Mouse (Mus musculus) heart, embryonic 10.5 days (tissue): Measurements from ENCODE around the gene Tmem177. TPM values are rescaled to one million over a fixed set of nuclear protein-coding genes. Genes with fewer than 3 reads are reported as not detected.
A peak's percentile ranks its signal among the peaks of the same experiment; 100 is the strongest.

Experiments
- DNase-seq: peaks from one replicate; pipeline ENCODE4 v3.0.0-alpha.2; 2017; ENCODE audit warnings: low spot score
- H3K27ac ChIP-seq: fragments of 300-500 bp; sonication (generic); 2 replicates; pipeline ENCODE4 v1.5.1; 2016; ENCODE audit warnings: mild to moderate bottlenecking
- H3K27me3 ChIP-seq: fragments of 300-500 bp; sonication (generic); 2 replicates; pipeline ENCODE4 v1.6.1; 2016; ENCODE audit warnings: mild to moderate bottlenecking; ENCODE audit not compliant: poor library complexity, insufficient read depth, severe bottlenecking
- H3K36me3 ChIP-seq: fragments of 300-500 bp; sonication (generic); 2 replicates; pipeline ENCODE4 v1.6.1; 2016; ENCODE audit warnings: mild to moderate bottlenecking, moderate library complexity
- H3K4me1 ChIP-seq: fragments of 300-500 bp; sonication (generic); 2 replicates; pipeline ENCODE4 v1.6.1; 2016; ENCODE audit warnings: mild to moderate bottlenecking
- H3K4me3 ChIP-seq: fragments of 300-500 bp; sonication (generic); 2 replicates; pipeline ENCODE4 v1.5.1; 2016; ENCODE audit warnings: mild to moderate bottlenecking, moderate library complexity
- H3K9me3 ChIP-seq: fragments of 300-500 bp; sonication (generic); 2 replicates; pipeline ENCODE4 v1.6.1; 2016; ENCODE audit warnings: mild to moderate bottlenecking, moderate library complexity
- WGBS: fragments of 180-500 bp; shearing (Covaris S2); methylation state at CpG from one replicate; pipeline ENCODE4 v1.1.7; 2016; 5-methylcytosine and 5-hydroxymethylcytosine counted together
- polyA plus RNA-seq: library from polyadenylated mRNA; unstranded; fragments of >200 nt; fragmentation: Nextera tagmentation; extraction: Ambion mirVana; gene quantifications from 2 replicates; pipeline ENCODE4 v1.2.1, GENCODE M21; 2016

The Tmem177 gene
- polyA plus RNA-seq = 7.5 and 8.7 TPM in 2 replicates

- H3K27me3 ChIP-seq = no peaks in the 10 kb centered on the region
- H3K27ac ChIP-seq = peak within 1 kb of the TSS; percentile 86
- H3K9me3 ChIP-seq = no peaks in the 10 kb centered on the region
- 11% methylated on average over 42 of the region's 42 CpGs for whole genome bisulfite sequencing
- H3K4me3 ChIP-seq = peak within 1 kb of the TSS; percentile 65
- DNase-seq = peak; percentile 98
- H3K4me1 ChIP-seq = peaks cover 2% of the 10 kb centered on the region; the same call in 1 of the 2 replicates
- peaks cover 24% of the 10 kb centered on the region for H3K36me3 ChIP-seq
Observed at GRCm38 (mm10) chr1:119912953-119913814, at the start of gene Tmem177. Gene Tmem177 (minus strand): TSS chr1:119913208.

GRCm38 (mm10) chr1:119959920-119960319 is 46.9 kb upstream of the Tmem177 start:
- no peak overlapping the region for H3K27ac ChIP-seq
- H3K36me3 ChIP-seq = no peaks in the 10 kb centered on the region
- no peaks in the 10 kb centered on the region; the same call in 1 of the 2 replicates for H3K4me1 ChIP-seq
- no peaks in the 10 kb centered on the region for H3K27me3 ChIP-seq
- DNase-seq = no peak
- no peaks in the 10 kb centered on the region for H3K9me3 ChIP-seq
- 57% methylated on average over 7 of the region's 7 CpGs for WGBS
- no peak overlapping the region for H3K4me3 ChIP-seq

GRCm38 (mm10) chr1:119959464-119959863 is 46.5 kb upstream of the Tmem177 start:
- no peak overlapping the region for H3K4me3 ChIP-seq
- no peaks in the 10 kb centered on the region for H3K27me3 ChIP-seq
- no peak overlapping the region for H3K27ac ChIP-seq
- no peaks in the 10 kb centered on the region for H3K36me3 ChIP-seq
- DNase-seq = no peak
- 86% methylated on average over 4 of the region's 4 CpGs for WGBS
- H3K4me1 ChIP-seq = no peaks in the 10 kb centered on the region
- H3K9me3 ChIP-seq = no peaks in the 10 kb centered on the region

GRCm38 (mm10) chr1:119957716-119958222 is 44.8 kb upstream of the Tmem177 start:
- Histone ChIP-seq H3K36me3 (no peaks in the 10 kb centered on the region), H3K4me3 (no peak overlapping the region), H3K4me1 (no peaks in the 10 kb centered on the region), H3K27me3 (no peaks in the 10 kb centered on the region), H3K9me3 (no peaks in the 10 kb centered on the region), H3K27ac (no peak overlapping the region)
- DNase-seq = no peak
- WGBS = 67% methylated on average over 9 of the region's 9 CpGs

GRCm38 (mm10) chr1:119954680-119955079 is 41.7 kb upstream of the Tmem177 start:
- Histone ChIP-seq H3K4me1 (no peaks in the 10 kb centered on the region), H3K4me3 (no peak overlapping the region), H3K27me3 (no peaks in the 10 kb centered on the region), H3K9me3 (no peaks in the 10 kb centered on the region), H3K27ac (no peak overlapping the region), H3K36me3 (no peaks in the 10 kb centered on the region)
- 71% methylated on average over 2 of the region's 2 CpGs for WGBS
- DNase-seq = no peak

GRCm38 (mm10) chr1:119953456-119953855 is 40.4 kb upstream of the Tmem177 start:
- H3K4me3 ChIP-seq = no peak overlapping the region
- no peaks in the 10 kb centered on the region for H3K27me3 ChIP-seq
- no peaks in the 10 kb centered on the region for H3K9me3 ChIP-seq
- no peaks in the 10 kb centered on the region for H3K36me3 ChIP-seq
- no peak overlapping the region for H3K27ac ChIP-seq
- DNase-seq = no peak
- WGBS = 81% methylated on average over 9 of the region's 9 CpGs
- H3K4me1 ChIP-seq = no peaks in the 10 kb centered on the region

GRCm38 (mm10) chr1:119950086-119950485 is 37.1 kb upstream of the Tmem177 start:
- DNase-seq = no peak
- Histone ChIP-seq H3K36me3 (no peaks in the 10 kb centered on the region), H3K27ac (no peak overlapping the region), H3K27me3 (no peaks in the 10 kb centered on the region), H3K4me1 (no peaks in the 10 kb centered on the region), H3K4me3 (no peak overlapping the region), H3K9me3 (no peaks in the 10 kb centered on the region)
- WGBS = 88% methylated on average over 8 of the region's 8 CpGs

- H3K27ac ChIP-seq = no peak overlapping the region
- 17% methylated on average over 7 of the region's 7 CpGs for WGBS
- DNase-seq = no peak
- no peaks in the 10 kb centered on the region for H3K4me1 ChIP-seq
- no peak overlapping the region for H3K4me3 ChIP-seq
- H3K27me3 ChIP-seq = no peaks in the 10 kb centered on the region
- H3K9me3 ChIP-seq = no peaks in the 10 kb centered on the region
- no peaks in the 10 kb centered on the region for H3K36me3 ChIP-seq
Observed at GRCm38 (mm10) chr1:119936861-119937260, 23.9 kb upstream of the Tmem177 start.

- DNase-seq = no peak
- no peak overlapping the region for H3K27ac ChIP-seq
- H3K27me3 ChIP-seq = no peaks in the 10 kb centered on the region
- H3K9me3 ChIP-seq = no peaks in the 10 kb centered on the region
- WGBS = 81% methylated on average over 4 of the region's 4 CpGs
- no peak overlapping the region for H3K4me3 ChIP-seq
- no peaks in the 10 kb centered on the region for H3K36me3 ChIP-seq
- H3K4me1 ChIP-seq = no peaks in the 10 kb centered on the region
Observed at GRCm38 (mm10) chr1:119931421-119932150, 18.6 kb upstream of the Tmem177 start.

GRCm38 (mm10) chr1:119929715-119930114 is 16.7 kb upstream of the Tmem177 start:
- WGBS = 73% methylated on average over 1 of the region's 1 CpGs
- Histone ChIP-seq H3K9me3 (no peaks in the 10 kb centered on the region), H3K27me3 (no peaks in the 10 kb centered on the region), H3K36me3 (no peaks in the 10 kb centered on the region), H3K27ac (no peak overlapping the region), H3K4me1 (no peaks in the 10 kb centered on the region), H3K4me3 (no peak overlapping the region)
- no peak for DNase-seq

- Histone ChIP-seq H3K27ac (no peak overlapping the region), H3K4me3 (no peak overlapping the region), H3K9me3 (no peaks in the 10 kb centered on the region), H3K27me3 (no peaks in the 10 kb centered on the region), H3K36me3 (no peaks in the 10 kb centered on the region), H3K4me1 (no peaks in the 10 kb centered on the region)
- WGBS = 49% methylated on average over 4 of the region's 4 CpGs
- no peak for DNase-seq
Observed at GRCm38 (mm10) chr1:119919299-119919698, 6.3 kb upstream of the Tmem177 start.

- H3K27me3 ChIP-seq = no peaks in the 10 kb centered on the region
- H3K9me3 ChIP-seq = no peaks in the 10 kb centered on the region
- 78% methylated on average over 5 of the region's 5 CpGs for WGBS
- H3K36me3 ChIP-seq = no peaks in the 10 kb centered on the region
- H3K4me3 ChIP-seq = no peak overlapping the region
- no peak overlapping the region for H3K27ac ChIP-seq
- peaks cover 2% of the 10 kb centered on the region; the same call in 1 of the 2 replicates for H3K4me1 ChIP-seq
- no peak for DNase-seq
Observed at GRCm38 (mm10) chr1:119916823-119917371, 3.9 kb upstream of the Tmem177 start.
